Mouse (Mus musculus) cerebellum, adult 2 months (tissue): ENCODE measurements around the gene Pdlim1.
"Not testable (repeated sequence)": the region's sequence is repeated elsewhere in the genome, so short reads cannot be mapped to it uniquely, and the experiment has no call there.

ENCODE experiments used
- CTCF ChIP-seq: fragments of 200-500 bp; IDR thresholded peaks from 2 replicates; pipeline ENCODE4 v1.5.1; 2011; ENCODE audit warnings: low read depth, mild to moderate bottlenecking, control low read depth, low read length, moderate library complexity, borderline replicate concordance; ENCODE audit not compliant: insufficient read depth
- POLR2A ChIP-seq: fragments of 200-500 bp; IDR thresholded peaks from 2 replicates; pipeline ENCODE4 v1.6.1; 2011; ENCODE audit warnings: low read length, control low read depth, borderline replicate concordance; ENCODE audit not compliant: insufficient read depth

DNA sequence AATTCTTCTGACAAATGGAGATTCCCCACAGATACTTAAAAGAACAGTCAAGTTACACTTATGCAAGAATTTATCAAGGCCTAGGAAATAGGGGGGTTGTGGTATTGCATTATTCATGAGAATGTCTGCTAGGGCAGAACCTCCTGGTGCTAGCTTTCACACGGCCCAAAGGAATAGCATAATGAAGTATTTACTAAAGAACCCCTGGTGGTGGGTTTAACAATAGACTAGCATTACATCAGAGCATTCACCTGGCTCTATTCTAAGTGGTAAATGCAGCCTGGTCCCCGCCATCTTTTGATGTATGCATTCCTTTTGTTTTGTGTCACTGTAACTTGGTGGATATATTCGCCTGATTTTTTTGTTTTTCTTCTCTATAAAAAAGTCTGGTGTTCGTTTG lies 68.7 kb downstream of the Pdlim1 start:
- TF ChIP-seq POLR2A, CTCF: not testable (repeated sequence)
